Mouse (Mus musculus) heart, adult 9 months (tissue): ENCODE measurements around the gene Ghr.
A peak's percentile ranks its signal among the peaks of the same experiment; 100 is the strongest.

Source experiments
- DNase-seq, 2 experiments: peaks; one replicate each; pipeline ENCODE4 v3.0.0; 2022; ENCODE audit warnings: low spot score in 2 of 2

Ghr gene

GRCm38 (mm10) chr15:3449564-3449963, 133.7 kb downstream of the Ghr start:
- no peak for DNase-seq

GRCm38 (mm10) chr15:3445285-3445909, 137.9 kb downstream of the Ghr start:
- no peak for DNase-seq

- no peak for DNase-seq
Observed at GRCm38 (mm10) chr15:3444448-3445020, 138.8 kb downstream of the Ghr start.

- DNase-seq = no peak
Observed at GRCm38 (mm10) chr15:3441506-3442286, 141.6 kb downstream of the Ghr start.

GRCm38 (mm10) chr15:3437381-3437780, 145.9 kb downstream of the Ghr start:
- DNase-seq = peak; percentile 45 to 70

- DNase-seq = peak in 1 of 2 experiments; percentile 23
Observed at GRCm38 (mm10) chr15:3435637-3436036, 147.7 kb downstream of the Ghr start.

GRCm38 (mm10) chr15:3434461-3434860, 148.8 kb downstream of the Ghr start:
- DNase-seq = peak; percentile 33 to 53

- DNase-seq = peak; percentile 82 to 85
Observed at GRCm38 (mm10) chr15:3433281-3433680, 150.0 kb downstream of the Ghr start.

- no peak for DNase-seq
Observed at GRCm38 (mm10) chr15:3432823-3433222, 150.5 kb downstream of the Ghr start.

GRCm38 (mm10) chr15:3429417-3429816, 153.9 kb downstream of the Ghr start:
- no peak for DNase-seq

- no peak for DNase-seq
Observed at GRCm38 (mm10) chr15:3429001-3429400, 154.3 kb downstream of the Ghr start.

GRCm38 (mm10) chr15:3426401-3426800, 156.9 kb downstream of the Ghr start:
- DNase-seq = no peak

GRCm38 (mm10) chr15:3423177-3423576, 160.1 kb downstream of the Ghr start:
- peak in 1 of 2 experiments; percentile 61 for DNase-seq

GRCm38 (mm10) chr15:3417699-3418098, 165.6 kb downstream of the Ghr start:
- no peak for DNase-seq

- no peak for DNase-seq
Observed at GRCm38 (mm10) chr15:3413103-3413502, 170.2 kb downstream of the Ghr start.

- DNase-seq = no peak
Observed at GRCm38 (mm10) chr15:3408478-3408877, 174.8 kb downstream of the Ghr start.

GRCm38 (mm10) chr15:3399196-3399595, 184.1 kb downstream of the Ghr start:
- no peak for DNase-seq

GRCm38 (mm10) chr15:3397369-3398100, 185.8 kb downstream of the Ghr start:
- no peak for DNase-seq

- no peak for DNase-seq
Observed at GRCm38 (mm10) chr15:3396149-3396548, 187.1 kb downstream of the Ghr start.

GRCm38 (mm10) chr15:3395700-3396099, 187.6 kb downstream of the Ghr start:
- DNase-seq = no peak

GRCm38 (mm10) chr15:3390722-3391121, 192.6 kb downstream of the Ghr start:
- no peak for DNase-seq

GRCm38 (mm10) chr15:3389011-3389410, 194.3 kb downstream of the Ghr start:
- DNase-seq = peak in 1 of 2 experiments; percentile 15
